Mouse (Mus musculus) heart, embryonic 12.5 days (tissue): ENCODE data around the gene Gtf2f2. TPM values are rescaled to one million over a fixed set of nuclear protein-coding genes. Genes with fewer than 3 reads are reported as not detected.
A peak's percentile ranks its signal among the peaks of the same experiment; 100 is the strongest.
"Not testable (repeated sequence)": the region's sequence is repeated elsewhere in the genome, so short reads cannot be mapped to it uniquely, and the experiment has no call there.

Experiments used
- ATAC-seq: fragments of 200-750 bp; cut with Nextera tagmentation; 2 replicates; pipeline ENCODE4 v1.8.0; 2017; ENCODE audit warnings: moderate TSS enrichment, moderate library complexity; ENCODE audit not compliant: insufficient number of reproducible peaks, low FRiP score
- H3K27ac ChIP-seq: fragments of 300-500 bp; sonication (generic); 2 replicates; pipeline ENCODE4 v1.5.1; 2016; ENCODE audit warnings: mild to moderate bottlenecking, moderate library complexity; ENCODE audit not compliant: poor library complexity, severe bottlenecking
- H3K27me3 ChIP-seq: fragments of 300-500 bp; sonication (generic); replicated peaks from 2 replicates; pipeline ENCODE4 v1.6.1; 2016; ENCODE audit warnings: mild to moderate bottlenecking, moderate library complexity
- H3K36me3 ChIP-seq: fragments of 300-500 bp; sonication (generic); 2 replicates; pipeline ENCODE4 v1.6.1; 2016; ENCODE audit warnings: mild to moderate bottlenecking, moderate library complexity
- H3K4me1 ChIP-seq: fragments of 300-500 bp; sonication (generic); replicated peaks from 2 replicates; pipeline ENCODE4 v1.6.1; 2016; ENCODE audit warnings: mild to moderate bottlenecking
- H3K4me2 ChIP-seq: fragments of 300-500 bp; sonication (generic); 2 replicates; pipeline ENCODE4 v1.6.1; 2016; ENCODE audit warnings: mild to moderate bottlenecking, moderate library complexity
- H3K4me3 ChIP-seq: fragments of 300-500 bp; sonication (generic); 2 replicates; pipeline ENCODE4 v1.5.1; 2016; ENCODE audit warnings: mild to moderate bottlenecking
- H3K9ac ChIP-seq: fragments of 300-500 bp; sonication (generic); 2 replicates; pipeline ENCODE4 v1.6.1; 2016; ENCODE audit warnings: mild to moderate bottlenecking, moderate library complexity
- H3K9me3 ChIP-seq: fragments of 300-500 bp; sonication (generic); replicated peaks from 2 replicates; pipeline ENCODE4 v1.6.1; 2016; ENCODE audit warnings: mild to moderate bottlenecking, moderate library complexity
- WGBS: fragments of 180-500 bp; shearing (Covaris S2); methylation state at CpG from one replicate; pipeline ENCODE4 v1.1.7; 2016; 5-methylcytosine and 5-hydroxymethylcytosine counted together
- polyA plus RNA-seq: library from polyadenylated mRNA; unstranded; fragments of >200 nt; fragmentation: Nextera tagmentation; extraction: Ambion mirVana; gene quantifications from 2 replicates; pipeline ENCODE4 v1.2.1, GENCODE M21; 2016

Gene Gtf2f2
- polyA plus RNA-seq, 1 experiment from 2014 or later = 31.3 TPM

- no peak overlapping the region for H3K9ac ChIP-seq
Observed at GRCm38 (mm10) chr14:75878980-75879379, 131.7 kb downstream of the Gtf2f2 start.

GRCm38 (mm10) chr14:75877297-75877696 lies 133.4 kb downstream of the Gtf2f2 start:
- Histone ChIP-seq H3K4me1 (peaks cover 7% of the 10 kb centered on the region), H3K4me3 (no peak overlapping the region), H3K27me3 (no peaks in the 10 kb centered on the region), H3K9ac (no peak overlapping the region), H3K4me2 (no peak overlapping the region), H3K9me3 (no peaks in the 10 kb centered on the region), H3K27ac (no peak overlapping the region), H3K36me3 (no peaks in the 10 kb centered on the region)
- ATAC-seq = no peak
- 92% methylated on average over 3 of the region's 3 CpGs for WGBS

More at GRCm38 (mm10) chr14:75878980-75879379, 131.7 kb downstream of the Gtf2f2 start:
- H3K27me3 ChIP-seq = no peaks in the 10 kb centered on the region
- no peak overlapping the region for H3K4me3 ChIP-seq
- no peak for ATAC-seq
- no peaks in the 10 kb centered on the region for H3K36me3 ChIP-seq
- WGBS = 27% methylated on average over 8 of the region's 8 CpGs
- peak overlapping the region; percentile 27; the same call in 1 of the 2 replicates for H3K4me2 ChIP-seq
- H3K9me3 ChIP-seq = no peaks in the 10 kb centered on the region
- peaks cover 7% of the 10 kb centered on the region for H3K4me1 ChIP-seq
- H3K27ac ChIP-seq = no peak overlapping the region

GRCm38 (mm10) chr14:75876320-75877043 lies 134.2 kb downstream of the Gtf2f2 start:
- Histone ChIP-seq H3K4me2 (peak overlapping the region; percentile 51), H3K9me3 (no peaks in the 10 kb centered on the region), H3K27ac (no peak overlapping the region), H3K4me1 (peaks cover under 1% of the 10 kb centered on the region), H3K4me3 (no peak overlapping the region), H3K27me3 (no peaks in the 10 kb centered on the region), H3K36me3 (no peaks in the 10 kb centered on the region), H3K9ac (no peak overlapping the region)
- 13% methylated on average over 21 of the region's 21 CpGs for WGBS
- ATAC-seq = peak; percentile 30; the same call in 1 of the 2 replicates

GRCm38 (mm10) chr14:75873612-75874011 lies 137.1 kb downstream of the Gtf2f2 start:
- no peaks in the 10 kb centered on the region for H3K36me3 ChIP-seq
- no peak overlapping the region for H3K4me3 ChIP-seq
- no peak overlapping the region for H3K9ac ChIP-seq
- WGBS = 76% methylated on average over 9 of the region's 9 CpGs
- H3K4me1 ChIP-seq = peaks cover 8% of the 10 kb centered on the region
- H3K9me3 ChIP-seq = no peaks in the 10 kb centered on the region
- H3K27ac ChIP-seq = no peak overlapping the region
- no peak overlapping the region for H3K4me2 ChIP-seq
- no peaks in the 10 kb centered on the region for H3K27me3 ChIP-seq
- ATAC-seq = no peak

GRCm38 (mm10) chr14:75871750-75872149 lies 138.9 kb downstream of the Gtf2f2 start:
- no peak overlapping the region for H3K4me3 ChIP-seq
- no peak overlapping the region for H3K27ac ChIP-seq
- no peak overlapping the region for H3K9ac ChIP-seq
- ATAC-seq = no peak
- H3K36me3 ChIP-seq = no peaks in the 10 kb centered on the region
- H3K4me2 ChIP-seq = no peak overlapping the region
- 83% methylated on average over 4 of the region's 4 CpGs for WGBS
- H3K9me3 ChIP-seq = no peaks in the 10 kb centered on the region
- H3K27me3 ChIP-seq = no peaks in the 10 kb centered on the region
- H3K4me1 ChIP-seq = peaks cover 11% of the 10 kb centered on the region

GRCm38 (mm10) chr14:75871111-75871510 lies 139.6 kb downstream of the Gtf2f2 start:
- Histone ChIP-seq H3K4me2 (peak overlapping the region; percentile 58), H3K27me3 (no peaks in the 10 kb centered on the region), H3K27ac (no peak overlapping the region), H3K9me3 (no peaks in the 10 kb centered on the region), H3K4me3 (peak overlapping the region; percentile 43), H3K9ac (0 out of 2 replicates have a peak overlapping the region, but pooled peaks have one; percentile 10), H3K36me3 (no peaks in the 10 kb centered on the region), H3K4me1 (peaks cover 11% of the 10 kb centered on the region; the same call in 1 of the 2 replicates)
- 10% methylated on average over 4 of the region's 5 CpGs for WGBS
- 0 out of 2 replicates have a peak, but pooled peaks have one; percentile 45 for ATAC-seq

- Histone ChIP-seq H3K36me3 (no peaks in the 10 kb centered on the region), H3K9me3 (no peaks in the 10 kb centered on the region), H3K4me3 (peak overlapping the region; percentile 43), H3K4me2 (peak overlapping the region; percentile 58), H3K27ac (no peak overlapping the region), H3K4me1 (peaks cover 11% of the 10 kb centered on the region; the same call in 1 of the 2 replicates), H3K9ac (0 out of 2 replicates have a peak overlapping the region, but pooled peaks have one; percentile 10), H3K27me3 (no peaks in the 10 kb centered on the region)
- WGBS = 14% methylated on average over 9 of the region's 10 CpGs
- ATAC-seq = peak; percentile 65; the same call in 1 of the 2 replicates
Observed at GRCm38 (mm10) chr14:75870631-75871030, 140.0 kb downstream of the Gtf2f2 start.

- H3K9ac ChIP-seq = no peak overlapping the region
Observed at GRCm38 (mm10) chr14:75869769-75870363, 140.8 kb downstream of the Gtf2f2 start.

GRCm38 (mm10) chr14:75868028-75868427 lies 142.6 kb downstream of the Gtf2f2 start:
- WGBS = 78% methylated on average over 3 of the region's 3 CpGs
- not testable (repeated sequence) for H3K4me3 ChIP-seq

More at GRCm38 (mm10) chr14:75869769-75870363, 140.8 kb downstream of the Gtf2f2 start:
- Histone ChIP-seq H3K27ac (no peak overlapping the region), H3K36me3 (no peaks in the 10 kb centered on the region), H3K4me2 (no peak overlapping the region), H3K4me1 (peaks cover 17% of the 10 kb centered on the region; the same call in 1 of the 2 replicates), H3K4me3 (no peak overlapping the region), H3K9me3 (no peaks in the 10 kb centered on the region), H3K27me3 (no peaks in the 10 kb centered on the region)
- 72% methylated on average over 14 of the region's 14 CpGs for WGBS
- ATAC-seq = no peak

GRCm38 (mm10) chr14:75866706-75867333 lies 143.8 kb downstream of the Gtf2f2 start:
- H3K9me3 ChIP-seq = peaks cover 8% of the 10 kb centered on the region

More at GRCm38 (mm10) chr14:75868028-75868427, 142.6 kb downstream of the Gtf2f2 start:
- H3K36me3 ChIP-seq, ATAC-seq, H3K9ac ChIP-seq, H3K27me3 ChIP-seq, H3K27ac ChIP-seq, H3K4me2 ChIP-seq, H3K9me3 ChIP-seq: not testable (repeated sequence)
- H3K4me1 ChIP-seq = peaks cover 31% of the 10 kb centered on the region

More at GRCm38 (mm10) chr14:75866706-75867333, 143.8 kb downstream of the Gtf2f2 start:
- Histone ChIP-seq H3K4me1 (peaks cover 35% of the 10 kb centered on the region), H3K4me2 (no peak overlapping the region), H3K4me3 (no peak overlapping the region), H3K27me3 (no peaks in the 10 kb centered on the region), H3K27ac (no peak overlapping the region), H3K9ac (no peak overlapping the region), H3K36me3 (peaks cover 7% of the 10 kb centered on the region; the same call in 1 of the 2 replicates)
- ATAC-seq = no peak
- WGBS = 78% methylated on average over 9 of the region's 9 CpGs
